ENCODE assay signal across 36 mouse cellular contexts in the genomic region with DNA sequence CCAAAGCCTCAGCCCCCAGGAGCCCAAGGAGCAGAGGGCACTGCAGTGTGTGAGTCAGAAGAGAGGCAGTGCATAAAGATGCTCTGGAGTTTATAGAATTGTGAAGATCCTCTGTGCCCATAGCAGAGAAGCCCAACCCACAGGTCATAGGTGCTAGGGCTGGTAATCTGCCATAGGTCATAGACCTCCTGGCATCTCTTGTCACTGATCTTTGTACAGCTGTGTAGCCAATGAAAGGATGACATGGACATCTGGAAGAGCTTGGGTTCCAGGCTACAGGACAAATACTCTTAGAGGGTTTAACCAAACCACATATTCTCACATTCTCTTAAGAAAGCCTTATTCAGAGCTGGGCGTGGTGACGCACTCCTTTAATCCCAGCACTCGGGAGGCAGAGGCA. TPM values are rescaled to one million over a fixed set of nuclear protein-coding genes. Genes with fewer than 3 reads are reported as not detected.
"Had no signal": no experiment of that assay in that cellular context is flagged by ENCODE, and none has a peak within 500 bp of the region (broad histone marks: within the 10 kb centered on the region; RNA-seq: fewer than 3 reads in every experiment).

No protein-coding gene starts in this region.

- DNase-seq: heart, postnatal 10 days; heart, postnatal 14 days; heart, postnatal 36 days; heart, postnatal 4 days; kidney, adult 11 months; kidney, adult 18-20 months; kidney, adult 2 months; kidney, adult 8-10 months; kidney, adult 9 months; kidney, postnatal 10 days; kidney, postnatal 14 days; kidney, postnatal 25 days; kidney, postnatal 36 days; kidney, postnatal 4 days; layer of hippocampus, adult 9-11 months; layer of hippocampus, postnatal 36 days had no signal

- H3K9ac ChIP-seq: heart, embryonic 12.5 days; heart, embryonic 13.5 days; heart, embryonic 15.5 days; hindbrain, embryonic 12.5 days; hindbrain, embryonic 13.5 days; hindbrain, embryonic 14.5 days; hindbrain, embryonic 15.5 days; intestine, embryonic 15.5 days; kidney, embryonic 15.5 days had no signal

- H3K9me3 ChIP-seq: heart, embryonic 10.5 days; heart, embryonic 12.5 days; heart, embryonic 13.5 days; heart, embryonic 15.5 days; hindbrain, embryonic 10.5 days; hindbrain, embryonic 12.5 days; hindbrain, embryonic 13.5 days; hindbrain, embryonic 15.5 days; intestine, embryonic 15.5 days; kidney, embryonic 15.5 days had no signal

- H3K4me2 ChIP-seq: heart, embryonic 11.5 days; heart, embryonic 12.5 days; heart, embryonic 13.5 days; heart, embryonic 15.5 days; hindbrain, embryonic 12.5 days; hindbrain, embryonic 13.5 days; hindbrain, embryonic 14.5 days; hindbrain, embryonic 15.5 days; intestine, embryonic 15.5 days; kidney, embryonic 15.5 days had no signal

- H3K4me3 ChIP-seq: heart, embryonic 10.5 days; heart, embryonic 12.5 days; heart, embryonic 13.5 days; heart, embryonic 15.5 days; hindbrain, embryonic 10.5 days; hindbrain, embryonic 12.5 days; hindbrain, embryonic 13.5 days; hindbrain, embryonic 15.5 days; intestine, embryonic 15.5 days; kidney, embryonic 15.5 days; layer of hippocampus, adult 2 months had no signal

- H3K36me3 ChIP-seq: hindbrain, embryonic 12.5 days; intestine, embryonic 15.5 days had no signal

- H3K27me3 ChIP-seq: heart, embryonic 12.5 days; heart, embryonic 13.5 days; heart, embryonic 15.5 days; hindbrain, embryonic 15.5 days; intestine, embryonic 15.5 days; kidney, embryonic 15.5 days had no signal

- H3K27ac ChIP-seq: heart, embryonic 10.5 days; heart, embryonic 13.5 days; heart, embryonic 15.5 days; hindbrain, embryonic 10.5 days; hindbrain, embryonic 12.5 days; hindbrain, embryonic 14.5 days; intestine, embryonic 15.5 days; kidney, embryonic 15.5 days; kidney, postnatal 0 days had no signal

- ATAC-seq: hindbrain, embryonic 16.5 days; hindbrain, postnatal 0 days; inflammation-experienced regulatory T-cells, adult 6 months; intestine, embryonic 15.5 days; intestine, embryonic 16.5 days; intestine, postnatal 0 days had no signal

RNA-seq across cellular contexts. Expression of gene Gpr153, which starts 54.4 kb away (rescaled TPM):
- total RNA-seq: hematopoietic stem cell, adult 5-6 weeks had no signal
